Mouse (Mus musculus) telencephalon, adult 2 months (tissue): ENCODE results near the gene Polh.
A peak's percentile ranks its signal among the peaks of the same experiment; 100 is the strongest.

Experiments used
- DNase-seq: peaks from one replicate; pipeline ENCODE4 v3.0.0-alpha.2; 2011; ENCODE audit warnings: low read depth, low spot score

Polh gene

DNA sequence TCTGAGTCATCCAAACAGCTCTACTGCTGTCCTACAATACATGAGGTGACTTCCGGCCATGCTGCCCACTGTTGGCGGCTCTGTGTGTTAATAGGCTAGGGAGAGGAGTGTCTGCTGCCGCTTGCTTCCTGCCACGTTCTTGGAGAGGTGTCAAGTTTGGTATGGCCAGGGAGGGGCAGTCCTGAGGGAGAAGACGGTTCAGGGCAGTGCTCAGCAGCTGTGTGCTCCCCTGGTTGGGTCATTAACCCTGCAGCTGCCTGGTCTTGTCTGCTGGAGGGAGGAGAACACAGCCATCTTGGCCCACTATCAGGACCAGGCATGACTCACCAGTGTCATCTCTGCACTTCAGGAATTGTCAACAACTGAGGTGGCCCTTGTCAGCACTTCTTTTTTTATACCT is 34.1 kb downstream of the Polh start:
- DNase-seq: no peak

DNA sequence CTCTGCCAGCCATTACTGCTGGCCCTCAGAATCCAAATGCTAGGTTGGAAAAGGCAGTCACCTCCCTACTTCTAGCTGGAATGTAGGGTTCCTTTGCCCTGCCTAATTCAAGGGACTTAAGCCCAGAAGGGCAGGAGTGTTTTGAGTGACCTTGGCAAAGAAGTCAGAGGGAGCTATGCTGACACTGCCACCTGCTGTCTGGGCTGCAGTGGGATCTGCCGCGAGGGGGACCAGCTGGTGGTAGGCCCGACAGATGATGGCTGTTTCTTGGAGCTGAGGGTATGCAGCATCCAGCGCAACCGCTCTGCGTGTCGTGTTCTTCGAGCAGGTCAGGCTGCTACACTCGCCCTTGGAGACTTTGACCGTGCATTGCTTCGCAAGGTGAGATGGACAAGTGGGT is 35.4 kb downstream of the Polh start:
- no peak for DNase-seq

DNA sequence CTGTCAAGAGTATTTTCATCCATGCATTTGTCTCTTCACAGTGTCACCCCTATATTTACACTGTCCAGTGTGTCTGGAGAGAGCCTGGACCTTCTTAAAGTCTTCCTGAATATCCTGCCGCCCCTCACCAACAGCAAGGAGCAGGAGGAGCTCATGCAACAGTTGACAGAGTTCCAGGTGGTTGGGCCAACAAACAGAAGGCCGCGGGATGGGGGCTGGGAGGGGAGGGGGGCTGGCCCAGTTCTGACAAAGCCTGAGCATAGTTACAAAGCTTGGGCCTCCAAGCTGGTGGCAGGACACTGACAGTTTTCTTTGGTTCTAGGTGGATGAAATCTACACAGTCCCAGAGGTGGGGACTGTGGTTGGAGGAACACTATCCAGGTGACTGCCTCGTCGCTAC is 36.2 kb downstream of the Polh start:
- no peak for DNase-seq

DNA sequence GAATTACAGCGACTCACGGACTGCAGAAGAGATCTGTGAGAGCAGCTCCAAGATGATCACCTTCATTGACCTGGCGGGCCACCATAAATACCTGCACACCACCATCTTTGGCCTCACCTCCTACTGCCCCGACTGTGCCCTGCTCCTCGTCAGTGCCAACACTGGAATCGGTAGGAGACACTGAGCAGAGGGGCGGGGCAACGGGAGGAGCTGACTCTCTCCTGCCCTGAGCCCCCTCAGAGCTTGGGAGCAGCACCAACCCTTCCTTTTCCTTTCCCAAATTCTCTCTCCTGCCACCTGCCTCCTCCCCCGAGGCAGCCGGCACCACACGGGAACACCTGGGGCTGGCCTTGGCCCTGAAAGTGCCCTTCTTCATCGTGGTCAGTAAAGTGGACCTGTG is 37.0 kb downstream of the Polh start:
- no peak for DNase-seq

DNA sequence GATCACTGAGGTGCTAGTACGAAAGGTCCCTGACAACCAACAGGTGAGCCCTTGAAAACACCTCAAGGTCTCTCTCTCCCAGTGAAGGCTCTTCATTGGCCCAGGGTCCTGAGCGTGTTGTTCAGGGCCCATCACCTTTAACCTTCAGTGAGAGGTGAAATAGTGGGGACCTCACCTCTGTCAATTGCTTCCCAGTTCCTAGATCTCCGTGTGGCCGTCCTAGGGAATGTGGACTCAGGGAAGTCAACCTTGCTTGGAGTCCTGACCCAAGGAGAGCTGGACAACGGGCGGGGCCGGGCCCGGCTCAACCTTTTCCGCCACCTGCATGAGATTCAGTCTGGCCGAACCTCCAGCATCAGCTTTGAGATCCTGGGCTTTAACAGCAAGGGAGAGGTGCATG is 37.7 kb downstream of the Polh start:
- no peak for DNase-seq

- no peak for DNase-seq
These were observed 38.1 kb downstream of the Polh start for GRCm38 (mm10) chr17:46164301-46164700.

GRCm38 (mm10) chr17:46162951-46163421 is 39.5 kb downstream of the Polh start:
- no peak for DNase-seq

DNA sequence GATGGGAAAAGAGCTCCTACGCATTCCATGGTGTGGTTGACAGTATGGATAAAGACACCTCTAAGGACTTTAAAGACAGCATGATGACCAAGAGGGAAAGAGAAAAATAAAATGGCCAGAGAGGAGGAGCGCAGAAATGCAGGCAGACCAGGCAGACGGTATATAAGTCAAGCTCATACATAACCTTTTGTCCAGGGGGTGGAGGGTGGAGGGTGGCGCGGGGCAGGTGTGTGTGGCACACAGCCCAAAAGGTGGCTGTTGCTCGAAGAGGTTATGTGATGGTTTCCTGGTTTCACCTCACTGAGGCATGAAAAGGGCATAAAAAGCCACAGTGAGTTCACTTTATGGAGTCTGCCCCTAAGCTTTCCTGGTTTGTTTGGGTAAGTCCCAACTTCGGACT is 39.9 kb downstream of the Polh start:
- no peak for DNase-seq

DNA sequence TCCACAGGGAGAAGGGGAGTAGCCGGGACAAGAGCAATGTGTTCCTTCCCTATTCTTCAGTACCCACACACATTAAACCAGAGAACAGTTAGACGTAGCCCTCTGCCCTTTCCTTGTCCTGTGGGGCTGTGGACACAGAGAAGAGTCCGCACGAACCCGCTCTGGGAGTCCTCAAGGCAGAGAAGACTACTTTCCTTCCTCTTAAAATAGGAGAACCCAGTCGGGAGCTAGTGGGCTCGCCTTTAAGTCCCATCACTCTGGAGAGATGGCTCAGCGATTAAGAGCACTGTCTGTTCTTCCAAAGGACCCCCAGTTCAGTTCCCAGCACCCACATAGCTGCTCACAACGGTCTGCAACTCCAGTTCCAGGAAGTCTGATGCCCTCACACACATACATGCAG is 40.7 kb downstream of the Polh start:
- no peak for DNase-seq

DNA sequence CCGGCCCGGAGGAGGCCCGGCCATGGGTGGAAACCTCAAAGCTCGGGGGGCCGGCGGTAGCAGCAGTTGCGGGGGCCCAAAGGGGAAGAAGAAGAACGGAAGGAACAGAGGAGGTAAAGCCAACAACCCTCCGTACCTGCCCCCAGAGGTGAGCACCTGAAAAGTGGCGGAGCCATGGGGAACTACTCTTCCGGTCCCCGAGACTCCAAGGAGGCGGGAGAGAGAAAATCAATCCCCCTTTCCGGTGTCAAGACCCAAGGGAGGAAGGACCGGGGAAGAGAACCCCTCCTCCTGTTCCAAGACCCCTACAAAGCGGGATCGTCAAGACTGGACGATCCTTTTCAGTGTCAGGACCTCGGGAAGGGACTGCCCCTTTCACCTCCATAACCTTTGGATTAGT is 41.3 kb downstream of the Polh start:
- DNase-seq: no peak

- DNase-seq: peak; percentile 99
These were observed 41.8 kb downstream of the Polh start, which contains the start of gene Gtpbp2 for GRCm38 (mm10) chr17:46160686-46161085. Gene Gtpbp2 (plus strand): TSS chr17:46161032.

DNA sequence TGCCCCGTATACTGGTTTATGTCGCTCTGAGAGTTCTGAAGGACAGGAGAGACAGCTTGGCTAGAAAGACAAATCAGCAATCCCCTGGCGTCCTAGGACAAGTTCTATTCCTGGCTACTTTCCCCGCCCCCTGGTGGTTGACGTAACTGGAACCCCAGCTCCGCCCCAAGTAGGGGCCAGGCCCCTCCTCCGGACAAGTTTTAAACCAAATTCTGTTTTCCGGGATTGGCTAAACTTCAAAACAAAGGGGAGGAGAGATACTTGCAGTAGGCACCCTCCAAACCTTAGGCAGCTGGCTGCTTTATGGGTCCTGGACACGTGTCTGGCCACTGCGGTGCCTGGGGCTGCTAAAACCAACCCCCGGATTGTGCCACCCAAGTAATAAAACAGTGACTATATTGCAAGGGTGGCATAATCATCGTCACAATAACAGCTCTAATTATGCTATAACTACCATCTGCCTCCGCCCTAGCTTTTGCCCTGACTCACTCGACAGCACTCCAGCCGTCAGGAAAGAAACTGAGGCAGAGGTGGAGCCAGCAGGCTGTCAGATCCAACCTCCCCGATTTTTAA is 42.3 kb downstream of the Polh start:
- DNase-seq: peak; percentile 87

DNA sequence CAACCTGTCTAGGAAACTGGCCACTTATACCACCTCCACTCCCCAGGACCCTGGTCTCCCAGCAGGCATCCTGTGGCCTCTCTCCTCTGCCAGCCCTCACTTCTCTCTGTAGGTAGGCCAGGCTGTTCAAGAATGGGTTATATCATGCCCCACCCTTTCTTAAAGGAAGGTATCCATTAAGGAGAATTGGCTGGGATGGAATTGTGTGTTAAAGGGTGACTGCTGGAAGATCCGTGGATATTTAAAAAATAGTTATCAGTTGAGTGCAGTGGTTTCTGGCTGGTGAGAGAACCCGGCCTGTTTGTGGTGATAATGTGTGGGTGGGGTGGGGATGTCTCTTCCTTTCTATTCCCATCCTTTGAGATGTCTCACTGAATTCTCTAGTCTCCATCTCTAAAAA is 43.2 kb downstream of the Polh start:
- DNase-seq: no peak

DNA sequence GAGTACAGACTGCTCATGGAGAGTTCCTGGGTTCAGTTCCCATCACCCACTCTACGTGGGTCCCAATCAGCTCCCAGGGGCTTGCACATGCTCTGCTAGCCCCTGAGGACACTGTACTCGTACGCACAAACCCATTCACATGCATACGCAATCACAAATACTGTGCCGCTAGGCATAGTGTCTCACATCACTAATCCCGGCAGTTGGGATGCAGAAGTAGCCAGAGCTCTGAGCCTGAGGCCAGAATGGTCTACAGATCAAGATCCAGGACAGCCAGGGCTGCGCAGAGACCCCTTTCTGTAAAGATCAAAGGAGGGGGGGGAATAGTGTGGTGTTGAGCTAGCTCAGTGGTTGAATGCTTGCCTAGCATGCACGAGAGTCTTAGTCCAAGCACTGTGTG is 45.3 kb downstream of the Polh start:
- no peak for DNase-seq

- no peak for DNase-seq
These were observed 45.8 kb downstream of the Polh start for GRCm38 (mm10) chr17:46156680-46157079.

DNA sequence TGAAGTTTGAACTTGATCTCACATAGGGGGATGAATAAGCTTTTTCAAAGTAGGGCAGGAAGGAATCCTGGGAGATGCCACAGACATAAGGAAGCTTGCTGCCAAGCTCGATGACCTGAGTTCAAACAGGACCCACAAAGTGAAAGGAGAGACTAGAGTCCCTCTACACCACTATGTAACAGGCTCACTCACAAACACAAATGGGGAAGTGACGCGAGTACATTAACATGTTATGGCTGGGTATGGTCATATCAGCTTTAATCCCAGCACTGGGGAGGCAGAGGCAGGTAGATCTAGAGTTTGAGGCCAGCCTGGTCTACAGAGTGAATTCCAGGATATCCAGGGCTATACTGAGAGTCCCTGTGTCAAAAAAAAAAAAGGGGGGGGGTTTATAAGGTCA is 48.1 kb downstream of the Polh start:
- DNase-seq: no peak

DNA sequence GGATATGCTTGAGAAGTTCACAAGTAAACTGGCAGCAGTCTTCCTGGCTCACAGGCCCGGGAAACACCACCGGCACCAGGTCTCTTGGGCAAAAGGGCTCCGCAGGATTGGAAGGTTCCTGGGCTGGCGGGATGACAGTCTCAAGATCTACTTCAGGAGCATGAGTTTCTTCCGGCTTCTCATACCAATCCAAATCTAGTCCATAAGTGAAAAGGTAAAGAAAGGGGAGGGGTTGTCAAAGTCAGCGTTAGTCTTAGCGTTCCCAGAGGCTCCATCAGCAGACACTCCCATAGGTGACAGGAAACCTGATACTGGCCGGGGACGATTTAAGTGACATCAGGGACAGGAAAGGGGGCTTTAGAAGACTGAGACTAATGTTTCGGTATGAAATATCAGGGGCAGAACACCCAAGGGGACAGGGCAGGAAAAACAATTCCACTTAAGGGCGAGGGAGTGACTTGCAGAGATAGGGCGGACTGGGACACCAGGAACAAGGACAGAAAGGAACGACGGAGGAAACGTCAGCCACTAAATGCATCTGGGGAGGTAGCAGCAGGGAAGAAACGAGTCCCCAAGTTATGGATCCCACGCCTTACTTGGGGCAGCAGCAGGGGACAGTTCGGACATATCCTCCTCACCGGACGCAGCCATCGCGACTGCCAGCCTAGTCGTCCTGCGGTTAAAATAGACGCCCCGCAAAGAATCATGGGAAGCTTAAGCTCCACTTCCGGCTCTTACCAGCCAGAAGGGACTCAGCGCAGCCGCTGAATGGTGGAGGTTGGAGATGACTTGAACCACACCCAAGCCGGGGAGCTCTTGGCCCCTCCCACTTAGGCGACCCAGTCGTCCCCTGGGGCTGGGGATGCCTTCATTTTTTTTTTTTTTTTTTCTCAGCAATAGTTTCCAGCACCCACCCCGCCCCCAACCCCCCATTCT is 49.3 kb downstream of the Polh start, which contains the start of gene Mad2l1bp:
TSS of gene Mad2l1bp (minus strand) at position 707 of the 936 bp plus-strand sequence.
- peak; percentile 95 for DNase-seq

- DNase-seq: peak; percentile 74
These were observed 58.6 kb downstream of the Polh start, which contains the start of gene Rsph9 for GRCm38 (mm10) chr17:46143578-46144423. Gene Rsph9 (minus strand): TSS chr17:46144216.

DNA sequence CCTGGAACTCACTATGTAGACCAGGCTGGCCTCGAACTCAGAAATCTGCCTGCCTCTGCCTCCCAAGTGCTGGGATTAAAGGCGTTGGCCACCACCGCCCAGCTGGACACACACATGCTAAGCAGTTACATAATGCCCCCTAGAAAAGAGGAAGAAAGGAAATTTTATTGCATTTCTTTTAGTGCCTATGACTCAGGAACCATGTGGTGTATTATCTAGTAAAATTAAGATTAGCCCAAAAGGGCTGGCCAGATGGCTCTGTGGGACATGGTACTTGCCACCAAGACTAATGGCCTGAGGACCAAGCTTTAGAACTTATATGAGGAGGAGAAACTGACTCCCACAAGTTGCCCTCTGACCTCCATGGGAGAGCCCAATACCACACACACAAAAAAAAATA is 62.6 kb downstream of the Polh start:
- DNase-seq: no peak

DNA sequence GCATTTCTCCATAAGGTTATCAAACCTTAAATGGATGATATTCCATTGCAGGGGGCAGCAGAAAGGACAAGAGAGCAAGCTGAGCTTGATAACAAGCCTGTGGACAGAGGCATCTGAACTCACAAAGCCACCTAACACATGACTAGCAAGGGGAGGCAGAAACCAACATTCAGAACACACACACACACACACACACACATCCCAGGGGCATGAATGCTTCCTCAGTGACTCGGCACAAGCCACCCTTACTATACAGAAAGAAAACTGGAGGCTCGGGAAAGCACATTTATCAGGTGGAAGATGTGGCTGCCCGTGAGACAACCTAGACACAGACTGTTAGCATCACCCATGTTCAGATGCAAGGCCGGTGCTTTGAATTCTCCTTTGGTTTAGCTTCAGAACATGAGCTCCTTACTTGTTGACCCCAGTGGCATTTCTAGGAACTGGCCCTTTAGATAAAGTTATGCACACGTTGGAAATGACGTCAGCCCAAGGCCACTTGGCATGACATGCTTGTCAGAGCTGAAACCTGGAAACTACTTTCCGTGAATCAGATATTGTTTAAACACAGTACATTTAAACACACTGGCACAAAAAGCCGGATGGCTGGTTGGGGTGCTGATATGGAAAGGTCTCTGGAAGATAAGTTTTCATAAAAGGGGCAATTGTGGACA is 63.7 kb downstream of the Polh start:
- DNase-seq: no peak

DNA sequence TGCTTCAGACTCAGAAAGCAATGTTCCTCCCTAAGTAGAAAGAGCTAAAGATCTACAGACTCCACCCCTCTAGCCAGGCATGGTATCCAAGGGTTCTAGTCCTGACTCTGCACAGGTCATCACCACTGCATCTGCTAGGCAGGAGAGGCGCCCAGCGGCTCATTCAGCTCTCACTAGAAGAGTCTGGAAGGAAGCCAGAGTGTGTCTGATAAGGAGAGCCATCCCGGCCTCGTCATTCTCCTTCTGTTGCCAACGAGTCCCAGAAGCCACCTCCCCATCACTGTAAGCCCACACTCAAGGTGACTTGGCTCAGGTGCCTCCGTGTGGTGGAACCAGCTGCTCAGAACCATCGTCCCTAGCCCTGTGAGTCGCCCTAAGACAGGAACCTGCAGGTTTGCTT is 69.6 kb downstream of the Polh start:
- no peak for DNase-seq
